Comparison of ENCODE assay signal across 11 mouse cellular contexts in the genomic region with DNA sequence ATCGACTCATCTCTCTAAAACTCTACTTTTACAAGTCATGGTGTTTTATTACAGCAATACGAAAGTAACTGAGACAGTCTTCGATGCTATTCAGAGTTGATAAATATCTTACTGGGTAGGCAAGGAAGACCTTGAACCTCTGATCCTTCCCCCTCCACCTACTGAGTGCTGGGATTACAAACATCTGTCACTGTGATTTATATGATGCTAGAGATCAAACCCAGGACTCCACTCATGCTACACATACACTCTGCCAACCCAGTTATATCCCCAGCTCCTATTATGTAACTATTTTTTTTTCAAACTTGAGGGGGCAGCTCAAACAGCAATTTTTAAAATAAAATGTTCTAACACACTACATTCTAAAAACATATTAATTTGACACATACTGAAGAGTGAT.
"Had no signal": no experiment of that assay in that cellular context is flagged by ENCODE, and none has a peak within 500 bp of the region (broad histone marks: within the 10 kb centered on the region; RNA-seq: fewer than 3 reads in every experiment).

No protein-coding gene starts in this region.

- H3K9ac ChIP-seq: limb, embryonic 15.5 days; liver, embryonic 13.5 days; midbrain, embryonic 13.5 days; neural tube, embryonic 12.5 days; stomach, embryonic 15.5 days had no signal

- H3K4me1 ChIP-seq: midbrain, embryonic 13.5 days; neural tube, embryonic 12.5 days had no signal

- H3K27me3 ChIP-seq: limb, embryonic 15.5 days; liver, embryonic 13.5 days; midbrain, embryonic 13.5 days; neural tube, embryonic 12.5 days; stomach, embryonic 15.5 days had no signal

- H3K27ac ChIP-seq: limb, embryonic 15.5 days; liver, embryonic 13.5 days; midbrain, embryonic 13.5 days; neural tube, embryonic 12.5 days; stomach, embryonic 15.5 days had no signal

- DNase-seq: kidney, adult 9 months; kidney, postnatal 25 days; layer of hippocampus, postnatal 36 days; liver, embryonic 13.5 days; lung, adult 18-20 months; thymus, adult 2 months; thymus, postnatal 25 days had no signal

- H3K4me2 ChIP-seq: limb, embryonic 15.5 days; liver, embryonic 13.5 days; midbrain, embryonic 13.5 days; neural tube, embryonic 12.5 days; stomach, embryonic 15.5 days had no signal

- H3K4me3 ChIP-seq: limb, embryonic 15.5 days; liver, embryonic 13.5 days; midbrain, embryonic 13.5 days; neural tube, embryonic 12.5 days; stomach, embryonic 15.5 days had no signal

- ATAC-seq: midbrain, embryonic 13.5 days had no signal

- H3K9me3 ChIP-seq: limb, embryonic 15.5 days; liver, embryonic 13.5 days; midbrain, embryonic 13.5 days; neural tube, embryonic 12.5 days; stomach, embryonic 15.5 days had no signal

- H3K36me3 ChIP-seq: limb, embryonic 15.5 days; liver, embryonic 13.5 days; midbrain, embryonic 13.5 days; neural tube, embryonic 12.5 days; stomach, embryonic 15.5 days had no signal
